Mouse (Mus musculus): ENCODE results near the gene Myl12a. TPM values are rescaled to one million over a fixed set of nuclear protein-coding genes. Genes with fewer than 3 reads are reported as not detected.

The Myl12a gene
- polyA plus RNA-seq (2011; ENCODE audit: insufficient read depth, insufficient read length, low replicate concordance, missing spikeins) = 53.9 and 119 TPM in 2 replicates

- H3K4me1 ChIP-seq (ENCODE audit: control insufficient read depth, insufficient read depth, low read length) = peaks cover 3% of the 10 kb centered on the region; the same call in 1 of the 2 replicates
- 15% methylated on average over 14 of the region's 14 CpGs for WGBS
Observed at GRCm38 (mm10) chr17:71002744-71003094, at the start of gene Myl12a. Gene Myl12a (minus strand): TSS chr17:71002878.

GRCm38 (mm10) chr17:71049292-71049691 is 46.6 kb upstream of the Myl12a start:
- H3K4me3 ChIP-seq (replicated peaks; ENCODE audit: control insufficient read depth, low read depth, low read length) = no peak overlapping the region
- 83% methylated on average over 8 of the region's 8 CpGs for WGBS
- no peak for TF ChIP-seq CTCF (IDR thresholded peaks at IDR 0.05; ENCODE audit: control insufficient read depth, insufficient read depth, low read length)
- no peak for TF ChIP-seq POLR2A (IDR thresholded peaks at IDR 0.05; ENCODE audit: borderline replicate concordance, control insufficient read depth, low read depth, low read length)
- no peak overlapping the region for H3K27ac ChIP-seq (ENCODE audit: control insufficient read depth, insufficient read depth, low read depth, low read length, poor library complexity)
- no peaks in the 10 kb centered on the region for H3K4me1 ChIP-seq (ENCODE audit: control insufficient read depth, insufficient read depth, low read length)

More at GRCm38 (mm10) chr17:71002744-71003094, at the start of gene Myl12a:
- TF ChIP-seq POLR2A (IDR thresholded peaks at IDR 0.05; ENCODE audit: borderline replicate concordance, control insufficient read depth, low read depth, low read length) = no peak
- TF ChIP-seq CTCF (IDR thresholded peaks at IDR 0.05; ENCODE audit: control insufficient read depth, insufficient read depth, low read length) = no peak
- peak within 1 kb of the TSS; percentile 80 for H3K4me3 ChIP-seq (replicated peaks; ENCODE audit: control insufficient read depth, low read depth, low read length)
- H3K27ac ChIP-seq (ENCODE audit: control insufficient read depth, insufficient read depth, low read depth, low read length, poor library complexity) = peak within 1 kb of the TSS; percentile 98

- TF ChIP-seq POLR2A (IDR thresholded peaks at IDR 0.05; ENCODE audit: borderline replicate concordance, control insufficient read depth, low read depth, low read length) (no peak), CTCF (IDR thresholded peaks at IDR 0.05; ENCODE audit: control insufficient read depth, insufficient read depth, low read length) (no peak)
- Histone ChIP-seq H3K4me3 (replicated peaks; ENCODE audit: control insufficient read depth, low read depth, low read length) (no peak overlapping the region), H3K27ac (ENCODE audit: control insufficient read depth, insufficient read depth, low read depth, low read length, poor library complexity) (no peak overlapping the region), H3K4me1 (ENCODE audit: control insufficient read depth, insufficient read depth, low read length) (no peaks in the 10 kb centered on the region)
- WGBS = 82% methylated on average over 4 of the region's 4 CpGs
Observed at GRCm38 (mm10) chr17:71046856-71047255, 44.2 kb upstream of the Myl12a start.

GRCm38 (mm10) chr17:71045591-71045990 is 42.9 kb upstream of the Myl12a start:
- no peak overlapping the region for H3K4me3 ChIP-seq (replicated peaks; ENCODE audit: control insufficient read depth, low read depth, low read length)
- no peaks in the 10 kb centered on the region for H3K4me1 ChIP-seq (ENCODE audit: control insufficient read depth, insufficient read depth, low read length)
- H3K27ac ChIP-seq (ENCODE audit: control insufficient read depth, insufficient read depth, low read depth, low read length, poor library complexity) = no peak overlapping the region
- TF ChIP-seq CTCF (IDR thresholded peaks at IDR 0.05; ENCODE audit: control insufficient read depth, insufficient read depth, low read length) = no peak
- TF ChIP-seq POLR2A (IDR thresholded peaks at IDR 0.05; ENCODE audit: borderline replicate concordance, control insufficient read depth, low read depth, low read length) = no peak
- 85% methylated on average over 9 of the region's 9 CpGs for WGBS

GRCm38 (mm10) chr17:71042645-71043044 is 40.0 kb upstream of the Myl12a start:
- TF ChIP-seq CTCF (IDR thresholded peaks at IDR 0.05; ENCODE audit: control insufficient read depth, insufficient read depth, low read length) (no peak), POLR2A (IDR thresholded peaks at IDR 0.05; ENCODE audit: borderline replicate concordance, control insufficient read depth, low read depth, low read length) (no peak)
- Histone ChIP-seq H3K4me1 (ENCODE audit: control insufficient read depth, insufficient read depth, low read length) (no peaks in the 10 kb centered on the region), H3K4me3 (replicated peaks; ENCODE audit: control insufficient read depth, low read depth, low read length) (no peak overlapping the region), H3K27ac (ENCODE audit: control insufficient read depth, insufficient read depth, low read depth, low read length, poor library complexity) (no peak overlapping the region)
- WGBS = 44% methylated on average over 1 of the region's 1 CpGs

- H3K4me3 ChIP-seq (replicated peaks; ENCODE audit: control insufficient read depth, low read depth, low read length) = no peak overlapping the region
- 33% methylated on average over 5 of the region's 5 CpGs for WGBS
- no peaks in the 10 kb centered on the region for H3K4me1 ChIP-seq (ENCODE audit: control insufficient read depth, insufficient read depth, low read length)
- TF ChIP-seq CTCF (IDR thresholded peaks at IDR 0.05; ENCODE audit: control insufficient read depth, insufficient read depth, low read length) (no peak), POLR2A (IDR thresholded peaks at IDR 0.05; ENCODE audit: borderline replicate concordance, control insufficient read depth, low read depth, low read length) (no peak)
- H3K27ac ChIP-seq (ENCODE audit: control insufficient read depth, insufficient read depth, low read depth, low read length, poor library complexity) = no peak overlapping the region
Observed at GRCm38 (mm10) chr17:71040582-71040880, 37.9 kb upstream of the Myl12a start.

- Histone ChIP-seq H3K4me1 (ENCODE audit: control insufficient read depth, insufficient read depth, low read length) (no peaks in the 10 kb centered on the region), H3K27ac (ENCODE audit: control insufficient read depth, insufficient read depth, low read depth, low read length, poor library complexity) (no peak overlapping the region), H3K4me3 (replicated peaks; ENCODE audit: control insufficient read depth, low read depth, low read length) (no peak overlapping the region)
- TF ChIP-seq POLR2A (IDR thresholded peaks at IDR 0.05; ENCODE audit: borderline replicate concordance, control insufficient read depth, low read depth, low read length) (no peak), CTCF (IDR thresholded peaks at IDR 0.05; ENCODE audit: control insufficient read depth, insufficient read depth, low read length) (no peak)
- 78% methylated on average over 12 of the region's 12 CpGs for WGBS
Observed at GRCm38 (mm10) chr17:71039851-71040581, 37.3 kb upstream of the Myl12a start.

GRCm38 (mm10) chr17:71038812-71039211 is 36.1 kb upstream of the Myl12a start:
- 86% methylated on average over 5 of the region's 5 CpGs for WGBS
- Histone ChIP-seq H3K4me1 (ENCODE audit: control insufficient read depth, insufficient read depth, low read length) (no peaks in the 10 kb centered on the region), H3K4me3 (replicated peaks; ENCODE audit: control insufficient read depth, low read depth, low read length) (no peak overlapping the region), H3K27ac (ENCODE audit: control insufficient read depth, insufficient read depth, low read depth, low read length, poor library complexity) (no peak overlapping the region)
- no peak for TF ChIP-seq POLR2A (IDR thresholded peaks at IDR 0.05; ENCODE audit: borderline replicate concordance, control insufficient read depth, low read depth, low read length)
- TF ChIP-seq CTCF (IDR thresholded peaks at IDR 0.05; ENCODE audit: control insufficient read depth, insufficient read depth, low read length) = no peak

Data from bone marrow, adult 2 months (tissue).